Mouse (Mus musculus) midbrain, postnatal 0 days (tissue): ENCODE measurements around the gene Bnip1. TPM values are rescaled to one million over a fixed set of nuclear protein-coding genes. Genes with fewer than 3 reads are reported as not detected.
A peak's percentile ranks its signal among the peaks of the same experiment; 100 is the strongest.

Source experiments
- ATAC-seq: fragments of 200-750 bp; cut with Nextera tagmentation; 2 replicates; pipeline ENCODE4 v1.8.0; 2017; ENCODE audit warnings: moderate number of reproducible peaks, mild to moderate bottlenecking, moderate TSS enrichment, moderate library complexity; ENCODE audit not compliant: low FRiP score
- DNase-seq: peaks from one replicate; pipeline ENCODE4 v3.0.0-alpha.2; 2015; ENCODE audit warnings: low spot score
- H3K27ac ChIP-seq: fragments of 300-500 bp; sonication (generic); 2 replicates; pipeline ENCODE4 v1.5.1; 2014; ENCODE audit warnings: low read depth, mild to moderate bottlenecking, low read length, mixed read lengths
- H3K27me3 ChIP-seq: fragments of 300-500 bp; sonication (generic); 2 replicates; pipeline ENCODE4 v1.6.1; 2014; ENCODE audit warnings: low read length, control low read depth, mixed read lengths; ENCODE audit not compliant: insufficient read depth
- H3K36me3 ChIP-seq: fragments of 300-500 bp; sonication (generic); 2 replicates; pipeline ENCODE4 v1.6.1; 2014; ENCODE audit warnings: low read length, control low read depth, mixed read lengths; ENCODE audit not compliant: insufficient read depth
- H3K4me1 ChIP-seq: fragments of 300-500 bp; sonication (generic); 2 replicates; pipeline ENCODE4 v1.6.1; 2014; ENCODE audit warnings: mild to moderate bottlenecking, control low read depth, antibody characterized with exemption, low read length, mixed read lengths; ENCODE audit not compliant: insufficient read depth
- H3K4me2 ChIP-seq: fragments of 300-500 bp; sonication (generic); 2 replicates; pipeline ENCODE4 v1.6.1; 2014; ENCODE audit warnings: low read depth, mild to moderate bottlenecking, low read length, mixed read lengths; ENCODE audit not compliant: poor library complexity, severe bottlenecking
- H3K4me3 ChIP-seq: fragments of 300-500 bp; sonication (generic); 2 replicates; pipeline ENCODE4 v1.5.1; 2014; ENCODE audit warnings: low read depth, mild to moderate bottlenecking, low read length, moderate library complexity
- H3K9ac ChIP-seq: fragments of 300-500 bp; sonication (generic); replicated peaks from 2 replicates; pipeline ENCODE4 v1.6.1; 2014; ENCODE audit warnings: mild to moderate bottlenecking, low read length, moderate library complexity, mixed read lengths; ENCODE audit not compliant: poor library complexity, severe bottlenecking
- H3K9me3 ChIP-seq: fragments of 300-500 bp; sonication (generic); 2 replicates; pipeline ENCODE4 v1.6.1; 2016; ENCODE audit warnings: low read length, control low read depth
- CTCF ChIP-seq: IDR thresholded peaks from 2 replicates; pipeline ENCODE4 v1.5.1; 2016; ENCODE audit warnings: antibody characterized with exemption, mild to moderate bottlenecking
- WGBS: fragments of 180-500 bp; shearing (Covaris S2); extraction: QIAGEN DNeasy Blood & Tissue Kit; methylation state at CpG from one replicate; pipeline ENCODE4 v1.1.7; 2014; 5-methylcytosine and 5-hydroxymethylcytosine counted together
- polyA plus RNA-seq: library from polyadenylated mRNA; unstranded; fragments of >200 nt; fragmentation: Nextera tagmentation; extraction: Ambion mirVana; gene quantifications from 2 replicates; pipeline ENCODE4 v1.2.1, GENCODE M21; 2015
- total RNA-seq: library from RNA; depleted of rRNA; stranded (reverse); fragments of >200 nt; gene quantifications from 2 replicates; pipeline ENCODE4 v1.2.3, GENCODE M21; 2014

Bnip1 gene
- total and polyA plus RNA-seq, 2 experiments from 2014 or later = 53.7 to 56.8 TPM

DNA sequence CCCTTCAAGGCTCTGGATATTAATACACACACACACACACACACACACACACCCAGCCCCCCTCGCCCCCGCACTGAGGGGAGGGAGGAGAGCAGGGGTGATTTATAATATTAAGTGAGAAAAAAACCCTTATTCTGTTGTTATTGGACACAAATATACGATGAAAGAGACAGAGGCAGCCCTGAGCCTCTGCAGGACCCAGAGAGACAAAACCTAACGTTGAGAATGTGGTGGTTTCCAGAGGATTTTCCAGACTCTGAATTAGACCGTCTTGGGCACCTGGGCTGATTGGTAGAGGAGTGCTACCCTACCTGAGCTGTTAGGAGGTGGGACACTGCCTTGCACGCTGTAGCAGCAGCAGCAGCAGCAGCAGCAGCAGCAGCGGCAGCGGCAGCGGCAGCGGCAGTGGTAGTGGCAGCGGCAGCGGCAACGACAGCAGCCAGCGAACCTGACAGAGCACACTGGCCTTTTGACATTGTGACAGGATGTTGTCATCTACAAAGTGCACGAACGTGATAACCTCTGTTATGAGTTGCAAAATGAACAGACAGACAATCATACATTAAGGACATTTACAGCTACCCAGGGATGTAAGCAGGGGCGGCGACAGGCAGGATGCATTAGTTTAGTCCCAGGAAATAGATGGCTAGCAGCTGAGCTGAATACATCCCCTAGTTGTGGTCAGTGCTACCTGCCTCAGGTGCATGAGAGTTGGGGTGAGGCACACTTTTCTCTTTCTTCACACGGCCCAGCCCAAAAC is 56.1 kb downstream of the Bnip1 start:
- H3K4me1 ChIP-seq = no peaks in the 10 kb centered on the region; the same call in 1 of the 2 replicates
- WGBS = 4% methylated on average over 19 of the region's 19 CpGs

DNA sequence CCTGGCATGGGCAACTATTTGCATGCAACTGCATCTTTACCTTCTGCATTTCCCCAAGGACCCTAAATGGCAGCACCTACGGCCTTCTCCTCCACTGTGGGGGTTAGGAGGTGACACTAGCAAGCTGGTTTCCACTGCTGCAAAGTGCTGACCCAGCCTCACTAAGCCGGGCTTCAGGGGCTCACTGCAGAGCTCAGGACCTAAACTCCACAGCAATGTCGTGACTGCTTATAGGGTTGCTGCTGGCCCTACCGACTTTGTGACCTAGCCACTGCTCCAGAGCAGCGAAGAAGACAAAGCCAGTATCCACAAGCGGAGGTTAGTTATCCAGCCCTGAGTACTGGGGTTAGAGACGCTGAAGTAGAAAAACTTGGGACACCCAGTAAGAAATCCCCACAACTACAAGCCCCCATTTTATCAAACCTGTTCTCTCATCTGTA is 56.7 kb downstream of the Bnip1 start:
- no peaks in the 10 kb centered on the region; the same call in 1 of the 2 replicates for H3K4me1 ChIP-seq
- DNase-seq (no peak), ATAC-seq (no peak)
- no peaks in the 10 kb centered on the region for H3K9me3 ChIP-seq
- H3K4me2 ChIP-seq = no peak overlapping the region
- H3K4me3 ChIP-seq = no peak overlapping the region
- H3K9ac ChIP-seq = no peak overlapping the region
- TF ChIP-seq CTCF = no peak
- H3K36me3 ChIP-seq = no peaks in the 10 kb centered on the region
- no peak overlapping the region for H3K27ac ChIP-seq
- peaks cover 94% of the 10 kb centered on the region for H3K27me3 ChIP-seq
- WGBS = 3% methylated on average over 7 of the region's 7 CpGs

More for the DNA sequence above, 56.1 kb downstream of the Bnip1 start:
- H3K27me3 ChIP-seq = peaks cover 88% of the 10 kb centered on the region
- H3K9me3 ChIP-seq = no peaks in the 10 kb centered on the region
- H3K36me3 ChIP-seq = no peaks in the 10 kb centered on the region
- DNase-seq (no peak), ATAC-seq (no peak)
- no peak overlapping the region for H3K4me3 ChIP-seq
- no peak overlapping the region for H3K27ac ChIP-seq
- no peak overlapping the region for H3K9ac ChIP-seq
- no peak overlapping the region for H3K4me2 ChIP-seq
- TF ChIP-seq CTCF = no peak

GRCm38 (mm10) chr17:26838191-26838910 is 57.5 kb downstream of the Bnip1 start:
- no peak overlapping the region for H3K4me3 ChIP-seq
- peaks cover 98% of the 10 kb centered on the region for H3K27me3 ChIP-seq
- no peak overlapping the region for H3K9ac ChIP-seq
- TF ChIP-seq CTCF = no peak
- no peaks in the 10 kb centered on the region; the same call in 1 of the 2 replicates for H3K4me1 ChIP-seq
- no peak for ATAC-seq
- H3K9me3 ChIP-seq = no peaks in the 10 kb centered on the region
- no peak for DNase-seq
- H3K27ac ChIP-seq = no peak overlapping the region
- no peaks in the 10 kb centered on the region for H3K36me3 ChIP-seq
- WGBS = under 1% methylated on average over 34 of the region's 37 CpGs
- H3K4me2 ChIP-seq = no peak overlapping the region

DNA sequence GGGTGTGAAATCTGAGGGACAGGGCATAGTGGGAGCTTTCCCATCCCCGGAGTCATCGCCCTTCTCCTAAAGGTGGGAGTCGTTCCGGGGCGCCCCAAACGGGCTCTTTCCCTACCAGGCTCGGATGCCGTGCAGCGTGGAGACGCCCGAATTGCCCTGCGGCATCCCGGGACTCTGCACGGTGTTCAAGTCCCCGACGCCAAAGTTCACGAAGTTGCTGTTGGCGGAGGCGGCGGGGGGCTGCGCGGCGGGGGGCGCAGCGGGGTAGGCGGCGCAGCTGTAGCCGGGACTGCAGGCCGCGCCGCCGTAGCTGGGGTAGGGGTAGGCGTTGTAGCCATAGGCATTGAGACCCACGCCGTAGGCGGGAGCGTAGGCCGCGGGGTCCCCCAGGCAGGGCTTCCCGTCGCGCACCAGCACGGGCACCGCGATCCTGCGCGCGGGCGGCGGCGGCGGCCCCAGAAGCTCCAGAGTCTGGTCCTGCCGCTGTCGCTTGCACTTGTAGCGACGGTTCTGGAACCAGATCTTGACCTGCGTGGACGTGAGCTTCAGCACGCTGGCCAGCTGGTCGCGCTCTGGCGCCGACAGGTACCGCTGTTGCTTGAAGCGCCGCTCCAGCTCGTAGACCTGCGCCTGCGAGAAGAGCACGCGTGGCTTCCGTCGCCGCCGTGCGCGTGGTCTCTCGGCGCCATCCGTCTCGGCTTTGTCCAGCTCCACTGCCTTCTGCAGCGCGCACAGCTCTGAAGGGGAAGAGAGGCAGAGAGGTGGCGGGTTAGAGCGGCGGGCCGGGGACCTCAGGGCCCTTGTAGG is 58.2 kb downstream of the Bnip1 start:
- Histone ChIP-seq H3K4me1 (no peaks in the 10 kb centered on the region; the same call in 1 of the 2 replicates), H3K4me2 (peak overlapping the region; percentile 38; the same call in 1 of the 2 replicates), H3K27ac (no peak overlapping the region), H3K36me3 (no peaks in the 10 kb centered on the region), H3K9me3 (no peaks in the 10 kb centered on the region), H3K9ac (no peak overlapping the region), H3K27me3 (peaks cover 99% of the 10 kb centered on the region), H3K4me3 (peak overlapping the region; percentile 25; the same call in 1 of the 2 replicates)
- TF ChIP-seq CTCF = no peak
- DNase-seq (no peak), ATAC-seq (peak; percentile 38; the same call in 1 of the 2 replicates)
- under 1% methylated on average over 85 of the region's 87 CpGs for WGBS

DNA sequence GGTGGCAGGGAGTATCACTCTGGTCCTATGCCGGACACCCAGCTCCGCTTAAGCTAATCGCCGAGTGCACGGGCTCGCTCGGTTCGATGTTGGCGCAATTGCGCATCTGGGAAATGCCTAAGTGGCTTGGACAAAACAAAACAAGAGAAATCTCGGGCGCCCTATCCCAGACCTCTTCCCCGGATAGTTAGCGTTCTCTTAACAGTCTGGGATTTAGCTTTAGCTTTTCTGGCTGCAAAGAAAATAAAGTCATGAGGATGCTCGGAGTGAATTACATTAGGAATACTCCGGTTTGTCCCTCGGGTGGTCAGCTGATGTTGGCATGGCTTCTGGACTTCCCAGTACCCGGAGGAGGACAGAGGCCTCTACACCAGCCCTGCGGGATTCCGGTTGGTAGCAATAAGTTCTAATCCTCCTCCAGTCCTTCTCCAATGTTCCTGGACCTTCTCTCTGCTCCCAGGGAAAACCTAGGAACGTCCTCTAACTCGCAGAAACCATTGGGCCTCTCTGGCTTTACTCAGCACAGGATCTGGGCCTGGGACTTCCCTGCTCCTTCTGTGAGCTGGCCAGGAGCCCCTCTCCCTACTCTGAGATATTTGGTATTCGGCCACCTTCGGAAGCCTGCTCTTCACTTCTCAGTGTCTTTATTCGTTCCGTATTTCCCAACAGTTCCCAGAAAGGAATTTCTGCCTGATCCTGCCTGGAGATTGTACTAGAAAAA is 59.0 kb downstream of the Bnip1 start:
- peak overlapping the region; percentile 38; the same call in 1 of the 2 replicates for H3K4me2 ChIP-seq
- 1% methylated on average over 26 of the region's 26 CpGs for WGBS

More for the DNA sequence above, 59.0 kb downstream of the Bnip1 start:
- ATAC-seq (no peak), DNase-seq (no peak)
- H3K27me3 ChIP-seq = peaks cover 94% of the 10 kb centered on the region
- no peak for TF ChIP-seq CTCF
- H3K9me3 ChIP-seq = no peaks in the 10 kb centered on the region
- H3K9ac ChIP-seq = no peak overlapping the region
- H3K4me3 ChIP-seq = peak overlapping the region; percentile 25; the same call in 1 of the 2 replicates
- no peaks in the 10 kb centered on the region; the same call in 1 of the 2 replicates for H3K4me1 ChIP-seq
- H3K36me3 ChIP-seq = no peaks in the 10 kb centered on the region
- H3K27ac ChIP-seq = no peak overlapping the region
